Mouse (Mus musculus) liver, embryonic 14.5 days (tissue): ENCODE measurements at regions not wholly inside any gene's neighbourhood (a gene's known extent, or its start where the extent isn't known, plus 50 kb on each side); places are given as distances from the start of the nearest gene placed in this dataset.

ENCODE experiments used
- CTCF ChIP-seq: IDR thresholded peaks from 2 replicates; pipeline ENCODE4 v1.5.1; 2016; ENCODE audit warnings: antibody characterized with exemption, low read depth, control low read depth
- EP300 ChIP-seq: IDR thresholded peaks from 2 replicates; pipeline ENCODE4 v1.6.1; 2016; ENCODE audit warnings: antibody characterized with exemption, low read depth

- TF ChIP-seq CTCF (no peak), EP300 (no peak)
Measured at GRCm38 (mm10) chr2:33983112-33983748, 95.5 kb upstream of the Mvb12b start.
